Mouse (Mus musculus): ENCODE measurements around the gene Sox18.

Gene Sox18

GRCm38 (mm10) chr2:181679951-181680715 lies 8.7 kb upstream of the Sox18 start, which contains the start of gene Tcea2:
Gene Tcea2 (plus strand): TSS chr2:181680310.
- peak; percentile 79 for DNase-seq (ENCODE audit: low read depth)

- DNase-seq (ENCODE audit: low read depth) = peak; percentile 86
Measured at GRCm38 (mm10) chr2:181678780-181679179, 7.3 kb upstream of the Sox18 start.

- no peak for DNase-seq (ENCODE audit: low read depth)
Measured at GRCm38 (mm10) chr2:181677755-181678098, 6.3 kb upstream of the Sox18 start.

GRCm38 (mm10) chr2:181677096-181677754 lies 5.8 kb upstream of the Sox18 start:
- no peak for DNase-seq (ENCODE audit: low read depth)

GRCm38 (mm10) chr2:181676424-181676823 lies 5.0 kb upstream of the Sox18 start:
- no peak for DNase-seq (ENCODE audit: low read depth)

GRCm38 (mm10) chr2:181675454-181675853 lies 4.0 kb upstream of the Sox18 start:
- no peak for DNase-seq (ENCODE audit: low read depth)

GRCm38 (mm10) chr2:181674934-181675333 lies 3.5 kb upstream of the Sox18 start:
- DNase-seq (ENCODE audit: low read depth) = no peak

- DNase-seq (ENCODE audit: low read depth) = no peak
Measured at GRCm38 (mm10) chr2:181673501-181673900, 2.1 kb upstream of the Sox18 start.

GRCm38 (mm10) chr2:181671984-181672383 lies 544 bp upstream of the Sox18 start:
- no peak for DNase-seq (ENCODE audit: low read depth)

- DNase-seq (ENCODE audit: low read depth) = no peak
Measured at GRCm38 (mm10) chr2:181670913-181671311, 528 bp downstream of the Sox18 start.

GRCm38 (mm10) chr2:181670285-181670912 lies 1.0 kb downstream of the Sox18 start:
- DNase-seq (ENCODE audit: low read depth) = no peak

GRCm38 (mm10) chr2:181663298-181663630 lies 8.2 kb downstream of the Sox18 start:
- no peak for DNase-seq (ENCODE audit: low read depth)

GRCm38 (mm10) chr2:181662620-181663297 lies 8.7 kb downstream of the Sox18 start:
- DNase-seq (ENCODE audit: low read depth) = no peak

GRCm38 (mm10) chr2:181659609-181660055 lies 11.8 kb downstream of the Sox18 start:
- DNase-seq (ENCODE audit: low read depth) = peak; percentile 88

- DNase-seq (ENCODE audit: low read depth) = peak; percentile 73
Measured at GRCm38 (mm10) chr2:181658930-181659555, 12.4 kb downstream of the Sox18 start.

GRCm38 (mm10) chr2:181658528-181658927 lies 12.9 kb downstream of the Sox18 start:
- no peak for DNase-seq (ENCODE audit: low read depth)

GRCm38 (mm10) chr2:181657441-181657840 lies 14.0 kb downstream of the Sox18 start:
- DNase-seq (ENCODE audit: low read depth) = no peak

GRCm38 (mm10) chr2:181656734-181657133 lies 14.7 kb downstream of the Sox18 start, which contains the start of gene Gm29797:
Gene Gm29797 (plus strand): TSS chr2:181657034.
- DNase-seq (ENCODE audit: low read depth) = no peak

- no peak for DNase-seq (ENCODE audit: low read depth)
Measured at GRCm38 (mm10) chr2:181653523-181653922, 17.9 kb downstream of the Sox18 start.

GRCm38 (mm10) chr2:181653065-181653464 lies 18.4 kb downstream of the Sox18 start:
- DNase-seq (ENCODE audit: low read depth) = no peak

GRCm38 (mm10) chr2:181648926-181649325 lies 22.5 kb downstream of the Sox18 start:
- DNase-seq (ENCODE audit: low read depth) = no peak

All from naive thymus-derived CD4-positive, alpha-beta T cell, adult 2 months (primary cell).